Mouse (Mus musculus) stomach, embryonic 14.5 days (tissue): ENCODE data around the gene Fam24b. TPM values are rescaled to one million over a fixed set of nuclear protein-coding genes. Genes with fewer than 3 reads are reported as not detected.

ENCODE experiments used
- ATAC-seq: fragments of 200-750 bp; cut with Nextera tagmentation; 2 replicates; pipeline ENCODE4 v1.8.0; 2017; ENCODE audit warnings: low read depth, moderate TSS enrichment; ENCODE audit not compliant: insufficient number of reproducible peaks, insufficient read depth, low FRiP score
- H3K27ac ChIP-seq: fragments of 300-500 bp; sonication (generic); 2 replicates; pipeline ENCODE4 v1.5.1; 2014; ENCODE audit warnings: mild to moderate bottlenecking, low read length, moderate library complexity, mixed read lengths
- H3K27me3 ChIP-seq: fragments of 300-500 bp; sonication (generic); 2 replicates; pipeline ENCODE4 v1.6.1; 2014; ENCODE audit warnings: low read length, control low read depth, mixed read lengths; ENCODE audit not compliant: control insufficient read depth, insufficient read depth
- H3K36me3 ChIP-seq: fragments of 300-500 bp; sonication (generic); 2 replicates; pipeline ENCODE4 v1.6.1; 2014; ENCODE audit warnings: mild to moderate bottlenecking, control low read depth, low read length, moderate library complexity, mixed read lengths; ENCODE audit not compliant: control insufficient read depth, insufficient read depth
- H3K4me1 ChIP-seq: fragments of 300-500 bp; sonication (generic); 2 replicates; pipeline ENCODE4 v1.6.1; 2014; ENCODE audit warnings: low read length, control low read depth, mixed read lengths; ENCODE audit not compliant: control insufficient read depth, insufficient read depth
- H3K4me2 ChIP-seq: fragments of 300-500 bp; sonication (generic); replicated peaks from 2 replicates; pipeline ENCODE4 v1.6.1; 2014; ENCODE audit warnings: low read depth, low read length, control low read depth
- H3K4me3 ChIP-seq: fragments of 300-500 bp; sonication (generic); 2 replicates; pipeline ENCODE4 v1.5.1; 2014; ENCODE audit warnings: low read depth, low read length, control low read depth
- H3K9ac ChIP-seq: fragments of 300-500 bp; sonication (generic); replicated peaks from 2 replicates; pipeline ENCODE4 v1.6.1; 2014; ENCODE audit warnings: low read depth, mild to moderate bottlenecking, control low read depth, low read length, moderate library complexity, mixed read lengths
- H3K9me3 ChIP-seq: fragments of 300-500 bp; sonication (generic); 2 replicates; pipeline ENCODE4 v1.6.1; 2016; ENCODE audit warnings: low read depth, low read length, control low read depth; ENCODE audit not compliant: control insufficient read depth
- WGBS: fragments of 180-500 bp; shearing (Covaris S2); extraction: QIAGEN DNeasy Blood & Tissue Kit; methylation state at CpG from one replicate; pipeline ENCODE4 v1.1.7; 2014; 5-methylcytosine and 5-hydroxymethylcytosine counted together
- polyA plus RNA-seq: library from polyadenylated mRNA; unstranded; fragments of >200 nt; fragmentation: Nextera tagmentation; extraction: Ambion mirVana; gene quantifications from 2 replicates; pipeline ENCODE4 v1.2.1, GENCODE M21; 2014

Fam24b gene
- polyA plus RNA-seq, 1 experiment from 2014 or later: not detected

DNA sequence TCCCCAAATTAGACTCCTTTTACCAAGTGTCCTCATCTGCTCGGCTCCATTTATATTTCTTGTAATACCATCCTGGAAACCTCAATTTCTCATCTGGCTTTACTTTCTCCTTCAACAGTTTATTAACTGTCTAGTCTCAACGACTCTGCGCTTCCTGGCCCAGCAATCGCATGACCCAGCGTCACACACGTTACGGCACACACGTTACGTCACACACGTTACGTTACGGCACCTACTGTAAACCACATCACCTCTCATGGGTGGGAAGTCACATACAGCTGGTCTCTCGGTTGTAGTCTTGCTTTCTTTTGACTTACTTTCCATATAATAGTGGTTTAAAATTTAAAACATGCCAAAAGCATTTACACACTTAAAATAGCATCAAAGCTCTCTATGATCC lies 26.8 kb upstream of the Fam24b start:
- Histone ChIP-seq H3K36me3 (peaks cover 15% of the 10 kb centered on the region), H3K4me1 (no peaks in the 10 kb centered on the region), H3K27ac (no peak overlapping the region), H3K9ac (no peak overlapping the region), H3K9me3 (no peaks in the 10 kb centered on the region), H3K27me3 (no peaks in the 10 kb centered on the region), H3K4me2 (no peak overlapping the region), H3K4me3 (no peak overlapping the region)
- ATAC-seq: no peak
- 97% methylated on average over 13 of the region's 13 CpGs for WGBS

- Histone ChIP-seq H3K4me1 (no peaks in the 10 kb centered on the region), H3K9ac (no peak overlapping the region), H3K27ac (no peak overlapping the region), H3K9me3 (no peaks in the 10 kb centered on the region), H3K4me2 (no peak overlapping the region), H3K4me3 (no peak overlapping the region), H3K27me3 (no peaks in the 10 kb centered on the region), H3K36me3 (peaks cover 48% of the 10 kb centered on the region)
- ATAC-seq: no peak
- 81% methylated on average over 7 of the region's 7 CpGs for WGBS
Observed at GRCm38 (mm10) chr7:131345856-131346541, 16.7 kb upstream of the Fam24b start.

GRCm38 (mm10) chr7:131337502-131338068 lies 8.3 kb upstream of the Fam24b start:
- H3K4me1 ChIP-seq: no peaks in the 10 kb centered on the region
- no peak overlapping the region for H3K9ac ChIP-seq
- no peak overlapping the region for H3K4me2 ChIP-seq
- H3K9me3 ChIP-seq: no peaks in the 10 kb centered on the region
- H3K4me3 ChIP-seq: no peak overlapping the region
- ATAC-seq: 0 out of 2 replicates have a peak, but pooled peaks have one; percentile 37
- 31% methylated on average over 8 of the region's 8 CpGs for WGBS
- H3K36me3 ChIP-seq: peaks cover 9% of the 10 kb centered on the region; the same call in 1 of the 2 replicates
- H3K27ac ChIP-seq: peak overlapping the region; percentile 27; the same call in 1 of the 2 replicates
- no peaks in the 10 kb centered on the region for H3K27me3 ChIP-seq

DNA sequence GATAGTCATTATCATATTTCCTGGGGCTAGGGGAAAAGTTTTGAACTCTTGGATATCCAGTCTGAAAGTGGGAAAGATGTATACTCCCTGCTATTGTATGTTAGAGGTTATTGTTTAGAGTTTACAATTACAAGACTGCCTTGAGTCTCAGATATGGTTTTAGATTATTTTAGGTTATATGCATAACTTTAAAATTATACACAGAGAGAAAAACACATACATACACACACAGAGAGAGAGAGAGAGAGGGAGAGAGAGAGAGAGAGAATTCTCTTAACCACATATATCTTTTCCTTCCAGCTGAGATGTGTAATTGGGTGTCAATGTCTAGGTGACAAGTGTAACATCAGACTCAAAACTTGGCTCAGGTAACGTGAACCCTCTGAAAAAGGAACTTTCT lies 4.2 kb upstream of the Fam24b start, which contains the start of gene Fam24a:
Gene Fam24a, plus strand, starts transcription at position 301 of the 400 bp plus-strand sequence.
- H3K9ac ChIP-seq: no peak within 1 kb of the TSS
- WGBS: 42% methylated on average over 1 of the region's 1 CpGs

DNA sequence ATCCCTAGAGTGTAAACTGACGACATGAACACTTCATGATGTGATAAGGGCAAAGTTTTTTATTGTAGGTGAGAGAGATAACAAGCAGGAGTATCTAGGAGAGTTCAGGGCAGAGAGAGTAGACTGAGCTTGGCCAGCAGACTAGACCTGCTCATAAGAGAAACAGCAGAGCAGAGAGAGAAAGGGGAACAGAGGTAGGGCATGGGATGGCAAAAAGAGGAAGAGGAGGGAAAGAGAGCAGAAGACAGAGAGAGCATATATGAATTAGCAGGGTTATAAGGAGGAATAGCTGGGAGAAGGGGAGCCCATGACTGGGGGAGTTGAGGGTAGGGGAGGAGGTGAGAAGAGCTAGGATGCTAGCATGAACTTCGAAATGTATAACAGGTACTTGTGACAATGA lies 2.4 kb upstream of the Fam24b start:
- Histone ChIP-seq H3K4me3 (no peak overlapping the region), H3K9me3 (no peaks in the 10 kb centered on the region), H3K4me2 (no peak overlapping the region), H3K27me3 (no peaks in the 10 kb centered on the region), H3K4me1 (no peaks in the 10 kb centered on the region), H3K27ac (no peak overlapping the region), H3K36me3 (no peaks in the 10 kb centered on the region), H3K9ac (no peak overlapping the region)
- ATAC-seq: no peak
- 61% methylated on average over 2 of the region's 2 CpGs for WGBS

More for the DNA sequence above, 4.2 kb upstream of the Fam24b start, which contains the start of gene Fam24a:
- Histone ChIP-seq H3K4me3 (no peak within 1 kb of the TSS), H3K27me3 (no peaks in the 10 kb centered on the region), H3K4me2 (no peak within 1 kb of the TSS), H3K27ac (no peak within 1 kb of the TSS), H3K9me3 (no peaks in the 10 kb centered on the region), H3K36me3 (no peaks in the 10 kb centered on the region), H3K4me1 (no peaks in the 10 kb centered on the region)
- ATAC-seq: no peak

DNA sequence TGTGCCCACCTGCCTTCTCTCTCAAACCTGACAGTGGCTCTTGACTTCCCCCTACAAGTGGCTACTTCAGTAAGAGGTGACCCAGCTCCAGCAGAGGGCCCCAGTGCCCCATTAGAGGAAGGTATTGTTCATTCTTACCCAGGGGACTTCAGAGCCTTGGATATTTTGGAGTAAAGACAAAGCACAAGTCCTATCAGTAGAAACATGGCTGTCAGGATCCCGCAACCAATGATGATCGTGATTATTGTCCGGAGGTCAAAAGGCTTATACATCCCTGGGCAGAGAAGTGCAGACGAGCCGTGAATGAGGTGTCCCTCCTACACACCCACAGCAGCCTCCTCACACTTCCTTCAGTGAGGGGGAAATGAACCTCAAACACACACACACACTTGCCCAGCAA lies 2.3 kb downstream of the Fam24b start:
- Histone ChIP-seq H3K4me3 (no peak overlapping the region), H3K27ac (no peak overlapping the region), H3K4me2 (no peak overlapping the region), H3K4me1 (no peaks in the 10 kb centered on the region), H3K27me3 (no peaks in the 10 kb centered on the region), H3K36me3 (no peaks in the 10 kb centered on the region), H3K9me3 (no peaks in the 10 kb centered on the region), H3K9ac (no peak overlapping the region)
- no peak for ATAC-seq
- 83% methylated on average over 5 of the region's 5 CpGs for WGBS

DNA sequence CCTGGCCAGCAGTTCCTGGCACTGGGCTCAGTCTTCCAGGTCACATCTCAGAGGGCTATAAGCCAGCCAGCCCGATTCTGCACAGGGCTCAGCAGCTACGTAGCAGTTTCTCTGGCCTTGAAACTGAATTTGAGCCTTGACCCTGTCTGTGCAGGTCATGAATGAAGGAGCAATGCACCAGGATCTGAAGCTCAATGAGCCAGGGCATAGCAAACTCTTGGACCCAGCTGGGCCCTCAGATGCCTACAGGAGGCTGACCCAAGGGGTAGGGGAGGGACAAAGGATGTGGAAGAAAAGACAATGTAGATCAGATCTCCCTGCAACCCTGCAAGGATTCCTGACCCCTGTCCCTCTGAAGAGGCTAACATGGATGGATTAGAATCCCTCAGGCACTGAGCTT lies 7.1 kb downstream of the Fam24b start, which contains the start of gene Cuzd1:
Gene Cuzd1, minus strand, starts transcription at position 101 of the 400 bp plus-strand sequence.
- Histone ChIP-seq H3K4me3 (no peak within 1 kb of the TSS), H3K4me1 (no peaks in the 10 kb centered on the region), H3K9me3 (no peaks in the 10 kb centered on the region), H3K27me3 (no peaks in the 10 kb centered on the region), H3K9ac (no peak within 1 kb of the TSS), H3K4me2 (no peak within 1 kb of the TSS), H3K27ac (no peak within 1 kb of the TSS), H3K36me3 (no peaks in the 10 kb centered on the region)
- no peak for ATAC-seq
- 67% methylated on average over 2 of the region's 2 CpGs for WGBS

- no peak overlapping the region for H3K4me3 ChIP-seq
- 78% methylated on average over 5 of the region's 7 CpGs for WGBS
- no peaks in the 10 kb centered on the region for H3K9me3 ChIP-seq
- H3K4me2 ChIP-seq: no peak overlapping the region
- no peak overlapping the region for H3K27ac ChIP-seq
- ATAC-seq: no peak
- no peak overlapping the region for H3K9ac ChIP-seq
- H3K36me3 ChIP-seq: no peaks in the 10 kb centered on the region
- H3K4me1 ChIP-seq: no peaks in the 10 kb centered on the region
- H3K27me3 ChIP-seq: no peaks in the 10 kb centered on the region
Observed at GRCm38 (mm10) chr7:131318340-131318739, 11.0 kb downstream of the Fam24b start.
